Mouse (Mus musculus): ENCODE measurements around the gene Esyt2. TPM values are rescaled to one million over a fixed set of nuclear protein-coding genes. Genes with fewer than 3 reads are reported as not detected.

Esyt2 gene
- polyA plus RNA-seq, 1 experiment from 2014 or later = 30.6 TPM

GRCm38 (mm10) chr12:116389868-116390267 is 108.9 kb downstream of the Esyt2 start:
- DNase-seq (ENCODE audit: low spot score) (no peak), ATAC-seq (ENCODE audit: low read depth) (no peak)
- Histone ChIP-seq H3K9ac (ENCODE audit: low read depth, low read length) (no peak overlapping the region), H3K27ac (replicated peaks; ENCODE audit: low read depth, low read length) (no peak overlapping the region), H3K9me3 (ENCODE audit: control insufficient read depth, low read length) (no peaks in the 10 kb centered on the region), H3K36me3 (ENCODE audit: control insufficient read depth, insufficient read depth, low read length) (no peaks in the 10 kb centered on the region), H3K4me1 (ENCODE audit: control insufficient read depth, insufficient read depth, low read length) (no peaks in the 10 kb centered on the region), H3K4me2 (ENCODE audit: low read depth, low read length) (no peak overlapping the region), H3K4me3 (ENCODE audit: low read depth, low read length) (no peak overlapping the region), H3K27me3 (replicated peaks; ENCODE audit: control insufficient read depth, insufficient read depth, low read length) (no peaks in the 10 kb centered on the region)
- 44% methylated on average over 1 of the region's 1 CpGs for WGBS

- H3K4me2 ChIP-seq (ENCODE audit: low read depth, low read length) = no peak overlapping the region
- no peaks in the 10 kb centered on the region for H3K36me3 ChIP-seq (ENCODE audit: control insufficient read depth, insufficient read depth, low read length)
- H3K9ac ChIP-seq (ENCODE audit: low read depth, low read length) = no peak overlapping the region
- no peaks in the 10 kb centered on the region for H3K27me3 ChIP-seq (replicated peaks; ENCODE audit: control insufficient read depth, insufficient read depth, low read length)
- H3K27ac ChIP-seq (replicated peaks; ENCODE audit: low read depth, low read length) = no peak overlapping the region
- 73% methylated on average over 2 of the region's 2 CpGs for WGBS
- ATAC-seq (ENCODE audit: low read depth) (peak; percentile 34; the same call in 1 of the 2 replicates), DNase-seq (ENCODE audit: low spot score) (no peak)
- H3K9me3 ChIP-seq (ENCODE audit: control insufficient read depth, low read length) = 0 out of 2 replicates have a peak, but pooled peaks cover 1% of the 10 kb centered on the region
- H3K4me1 ChIP-seq (ENCODE audit: control insufficient read depth, insufficient read depth, low read length) = no peaks in the 10 kb centered on the region
- no peak overlapping the region for H3K4me3 ChIP-seq (ENCODE audit: low read depth, low read length)
Measured at GRCm38 (mm10) chr12:116394327-116394726, 113.3 kb downstream of the Esyt2 start.

GRCm38 (mm10) chr12:116395312-116395711 is 114.3 kb downstream of the Esyt2 start:
- Histone ChIP-seq H3K9ac (ENCODE audit: low read depth, low read length) (no peak overlapping the region), H3K36me3 (ENCODE audit: control insufficient read depth, insufficient read depth, low read length) (no peaks in the 10 kb centered on the region), H3K4me2 (ENCODE audit: low read depth, low read length) (no peak overlapping the region), H3K27ac (replicated peaks; ENCODE audit: low read depth, low read length) (no peak overlapping the region), H3K4me1 (ENCODE audit: control insufficient read depth, insufficient read depth, low read length) (no peaks in the 10 kb centered on the region), H3K27me3 (replicated peaks; ENCODE audit: control insufficient read depth, insufficient read depth, low read length) (no peaks in the 10 kb centered on the region), H3K9me3 (ENCODE audit: control insufficient read depth, low read length) (0 out of 2 replicates have a peak, but pooled peaks cover 10% of the 10 kb centered on the region), H3K4me3 (ENCODE audit: low read depth, low read length) (no peak overlapping the region)
- DNase-seq (ENCODE audit: low spot score) = peak; percentile 27
- ATAC-seq (ENCODE audit: low read depth) = peak; percentile 64; the same call in 1 of the 2 replicates
- WGBS = 84% methylated on average over 2 of the region's 2 CpGs

GRCm38 (mm10) chr12:116396072-116396695 is 115.2 kb downstream of the Esyt2 start:
- 71% methylated on average over 2 of the region's 2 CpGs for WGBS
- no peak for ATAC-seq (ENCODE audit: low read depth)

GRCm38 (mm10) chr12:116404012-116404679 is 123.2 kb downstream of the Esyt2 start:
- DNase-seq (ENCODE audit: low spot score) (no peak), ATAC-seq (ENCODE audit: low read depth) (no peak)
- Histone ChIP-seq H3K27ac (replicated peaks; ENCODE audit: low read depth, low read length) (no peak overlapping the region), H3K4me2 (ENCODE audit: low read depth, low read length) (peak overlapping the region; percentile 84), H3K4me1 (ENCODE audit: control insufficient read depth, insufficient read depth, low read length) (no peaks in the 10 kb centered on the region; the same call in none of the 2 replicates), H3K4me3 (ENCODE audit: low read depth, low read length) (peak overlapping the region; percentile 89), H3K9me3 (ENCODE audit: control insufficient read depth, low read length) (peaks cover 47% of the 10 kb centered on the region), H3K36me3 (ENCODE audit: control insufficient read depth, insufficient read depth, low read length) (peaks cover 21% of the 10 kb centered on the region), H3K9ac (ENCODE audit: low read depth, low read length) (no peak overlapping the region), H3K27me3 (replicated peaks; ENCODE audit: control insufficient read depth, insufficient read depth, low read length) (no peaks in the 10 kb centered on the region)
- 97% methylated on average over 18 of the region's 18 CpGs for WGBS

More at GRCm38 (mm10) chr12:116396072-116396695, 115.2 kb downstream of the Esyt2 start:
- no peaks in the 10 kb centered on the region for H3K36me3 ChIP-seq (ENCODE audit: control insufficient read depth, insufficient read depth, low read length)
- no peak for DNase-seq (ENCODE audit: low spot score)
- no peak overlapping the region for H3K4me3 ChIP-seq (ENCODE audit: low read depth, low read length)
- no peaks in the 10 kb centered on the region for H3K27me3 ChIP-seq (replicated peaks; ENCODE audit: control insufficient read depth, insufficient read depth, low read length)
- no peak overlapping the region for H3K27ac ChIP-seq (replicated peaks; ENCODE audit: low read depth, low read length)
- 0 out of 2 replicates have a peak, but pooled peaks cover 16% of the 10 kb centered on the region for H3K9me3 ChIP-seq (ENCODE audit: control insufficient read depth, low read length)
- no peaks in the 10 kb centered on the region for H3K4me1 ChIP-seq (ENCODE audit: control insufficient read depth, insufficient read depth, low read length)
- no peak overlapping the region for H3K9ac ChIP-seq (ENCODE audit: low read depth, low read length)
- no peak overlapping the region for H3K4me2 ChIP-seq (ENCODE audit: low read depth, low read length)

- ATAC-seq (ENCODE audit: low read depth) = peak; percentile 98
- H3K27ac ChIP-seq (replicated peaks; ENCODE audit: low read depth, low read length) = peak within 1 kb of the TSS; percentile 70
- peaks cover 31% of the 10 kb centered on the region for H3K36me3 ChIP-seq (ENCODE audit: control insufficient read depth, insufficient read depth, low read length)
Measured at GRCm38 (mm10) chr12:116405045-116405835, 124.2 kb downstream of the Esyt2 start, which contains the start of gene Ncapg2. Ncapg2 (plus strand) TSS chr12:116405402.

GRCm38 (mm10) chr12:116405836-116406155 is 124.8 kb downstream of the Esyt2 start:
- H3K27ac ChIP-seq (replicated peaks; ENCODE audit: low read depth, low read length) = peak overlapping the region; percentile 70
- no peak for DNase-seq (ENCODE audit: low spot score)

More at GRCm38 (mm10) chr12:116405045-116405835, 124.2 kb downstream of the Esyt2 start, which contains the start of gene Ncapg2:
- H3K4me3 ChIP-seq (ENCODE audit: low read depth, low read length) = peak within 1 kb of the TSS; percentile 89
- H3K4me2 ChIP-seq (ENCODE audit: low read depth, low read length) = peak within 1 kb of the TSS; percentile 84
- H3K9me3 ChIP-seq (ENCODE audit: control insufficient read depth, low read length) = peaks cover 37% of the 10 kb centered on the region
- H3K27me3 ChIP-seq (replicated peaks; ENCODE audit: control insufficient read depth, insufficient read depth, low read length) = no peaks in the 10 kb centered on the region
- H3K9ac ChIP-seq (ENCODE audit: low read depth, low read length) = peak within 1 kb of the TSS; percentile 92
- WGBS = 0% methylated on average over 51 of the region's 72 CpGs
- DNase-seq (ENCODE audit: low spot score) = peak; percentile 98
- H3K4me1 ChIP-seq (ENCODE audit: control insufficient read depth, insufficient read depth, low read length) = no peaks in the 10 kb centered on the region; the same call in none of the 2 replicates

GRCm38 (mm10) chr12:116407883-116408282 is 126.9 kb downstream of the Esyt2 start:
- ATAC-seq (ENCODE audit: low read depth) = no peak
- Histone ChIP-seq H3K9me3 (ENCODE audit: control insufficient read depth, low read length) (peaks cover 16% of the 10 kb centered on the region), H3K27ac (replicated peaks; ENCODE audit: low read depth, low read length) (no peak overlapping the region), H3K36me3 (ENCODE audit: control insufficient read depth, insufficient read depth, low read length) (peaks cover 49% of the 10 kb centered on the region), H3K4me1 (ENCODE audit: control insufficient read depth, insufficient read depth, low read length) (no peaks in the 10 kb centered on the region; the same call in none of the 2 replicates), H3K4me2 (ENCODE audit: low read depth, low read length) (no peak overlapping the region), H3K27me3 (replicated peaks; ENCODE audit: control insufficient read depth, insufficient read depth, low read length) (no peaks in the 10 kb centered on the region), H3K4me3 (ENCODE audit: low read depth, low read length) (no peak overlapping the region), H3K9ac (ENCODE audit: low read depth, low read length) (no peak overlapping the region)
- no peak for DNase-seq (ENCODE audit: low spot score)
- WGBS = 96% methylated on average over 5 of the region's 5 CpGs

More at GRCm38 (mm10) chr12:116405836-116406155, 124.8 kb downstream of the Esyt2 start:
- Histone ChIP-seq H3K4me3 (ENCODE audit: low read depth, low read length) (peak overlapping the region; percentile 89), H3K4me1 (ENCODE audit: control insufficient read depth, insufficient read depth, low read length) (no peaks in the 10 kb centered on the region; the same call in none of the 2 replicates), H3K9me3 (ENCODE audit: control insufficient read depth, low read length) (peaks cover 33% of the 10 kb centered on the region), H3K9ac (ENCODE audit: low read depth, low read length) (peak overlapping the region; percentile 92), H3K36me3 (ENCODE audit: control insufficient read depth, insufficient read depth, low read length) (peaks cover 37% of the 10 kb centered on the region), H3K4me2 (ENCODE audit: low read depth, low read length) (peak overlapping the region; percentile 84), H3K27me3 (replicated peaks; ENCODE audit: control insufficient read depth, insufficient read depth, low read length) (no peaks in the 10 kb centered on the region)
- 16% methylated on average over 8 of the region's 8 CpGs for WGBS
- peak; percentile 2; the same call in 1 of the 2 replicates for ATAC-seq (ENCODE audit: low read depth)
